Mouse (Mus musculus): ENCODE data around the gene Dtd1.
A peak's percentile ranks its signal among the peaks of the same experiment; 100 is the strongest.

Dtd1 gene

DNA sequence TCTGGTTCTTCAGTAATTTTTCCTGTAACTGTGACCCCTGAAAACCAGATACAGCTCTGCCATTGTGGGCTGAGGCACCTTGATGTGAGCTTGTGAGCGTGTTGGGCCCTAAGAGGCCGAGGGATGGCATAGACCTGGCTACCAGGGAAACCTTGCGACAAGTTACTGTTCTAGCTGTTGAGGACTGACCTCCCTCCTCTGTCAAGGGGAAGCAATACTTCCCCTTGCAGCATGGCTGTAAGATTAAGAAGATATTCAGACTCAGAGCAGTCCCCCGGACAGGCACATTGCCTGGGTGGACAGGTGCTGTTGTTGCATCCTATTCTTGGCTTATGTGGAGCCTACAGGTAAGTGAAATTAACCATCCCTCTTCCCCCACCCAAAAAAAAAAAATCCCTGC lies 172.1 kb downstream of the Dtd1 start:
- no peak for DNase-seq

- no peak for DNase-seq
These were observed 175.0 kb downstream of the Dtd1 start for GRCm38 (mm10) chr2:144774636-144775160.

- no peak for DNase-seq
These were observed 175.9 kb downstream of the Dtd1 start for GRCm38 (mm10) chr2:144775626-144776025.

DNA sequence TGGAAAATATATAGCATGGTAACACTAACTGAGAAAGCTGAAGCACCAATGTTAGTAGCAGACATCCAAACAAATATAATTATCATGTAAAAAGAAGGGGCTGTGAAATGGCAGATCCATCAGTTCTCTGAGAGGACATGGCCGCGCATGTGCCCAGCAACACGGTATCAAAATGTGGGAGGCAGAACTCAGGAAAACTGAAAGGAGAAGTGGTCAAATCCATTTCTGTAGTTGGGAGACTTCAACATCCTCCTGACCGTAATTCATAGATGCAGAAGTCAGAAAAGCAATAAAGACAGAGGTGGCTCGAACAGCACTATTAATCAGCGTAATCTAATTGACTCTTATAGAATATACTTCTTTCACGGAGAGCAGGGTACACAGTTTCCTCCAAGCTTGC lies 179.6 kb downstream of the Dtd1 start:
- no peak for DNase-seq

GRCm38 (mm10) chr2:144780731-144781130 lies 181.0 kb downstream of the Dtd1 start:
- DNase-seq, result peak; percentile 9 to 36

DNA sequence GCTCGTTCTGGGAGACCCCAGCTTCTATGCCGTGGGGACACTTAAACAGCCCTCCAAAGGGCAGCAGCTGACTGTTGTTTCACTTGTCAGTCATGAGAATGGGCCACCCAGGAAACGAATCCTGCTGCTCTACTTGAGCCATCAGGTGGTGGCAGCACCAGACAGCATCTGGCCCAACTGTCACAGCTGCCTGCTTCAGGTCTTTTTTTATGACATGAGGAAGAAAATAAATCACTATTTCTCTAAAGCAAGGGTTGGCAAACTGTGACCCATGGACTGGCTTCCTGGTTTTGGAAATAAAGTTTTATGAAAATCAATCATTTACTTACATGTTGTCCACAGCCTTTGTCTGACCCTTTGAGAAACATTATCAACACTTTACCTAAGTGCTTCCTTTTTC lies 182.2 kb downstream of the Dtd1 start:
- peak; percentile 12 to 37 for DNase-seq

GRCm38 (mm10) chr2:144782481-144782880 lies 182.8 kb downstream of the Dtd1 start:
- peak; percentile 14 to 32 for DNase-seq

DNA sequence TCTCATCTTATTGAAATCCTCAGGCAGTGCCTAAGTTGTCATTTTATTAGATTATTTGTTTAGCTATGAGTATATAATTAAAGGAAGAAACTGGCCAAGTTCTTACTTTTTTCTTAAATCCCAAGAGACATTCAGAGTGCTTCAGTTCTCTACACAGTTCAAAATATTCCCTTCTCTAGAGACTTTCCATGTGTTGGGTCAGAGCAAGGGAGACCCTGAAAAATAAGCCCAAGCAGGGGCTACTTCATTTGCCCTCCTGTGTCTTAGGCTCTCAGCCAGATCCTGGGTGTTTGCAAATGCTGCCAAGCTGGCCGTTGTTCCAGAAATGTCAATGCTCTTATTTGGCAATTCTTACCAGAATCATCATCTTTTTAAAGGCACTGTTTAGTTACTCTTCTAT lies 183.5 kb downstream of the Dtd1 start:
- DNase-seq, result no peak

- no peak for DNase-seq
These were observed 184.1 kb downstream of the Dtd1 start for GRCm38 (mm10) chr2:144783831-144784230.

GRCm38 (mm10) chr2:144791671-144792294 lies 192.1 kb downstream of the Dtd1 start:
- DNase-seq, result no peak

GRCm38 (mm10) chr2:144797515-144797914 lies 197.8 kb downstream of the Dtd1 start:
- DNase-seq, result peak; percentile 12 to 20

GRCm38 (mm10) chr2:144807766-144808754 lies 208.4 kb downstream of the Dtd1 start:
- no peak for DNase-seq
